Mouse (Mus musculus) forebrain, embryonic 13.5 days (tissue): ENCODE data around the gene Gm2832. TPM values are rescaled to one million over a fixed set of nuclear protein-coding genes. Genes with fewer than 3 reads are reported as not detected.
"Not testable (repeated sequence)": the region's sequence is repeated elsewhere in the genome, so short reads cannot be mapped to it uniquely, and the experiment has no call there.

Source experiments
- ATAC-seq: fragments of 200-750 bp; cut with Nextera tagmentation; 2 replicates; pipeline ENCODE4 v1.8.0; 2017
- H3K27ac ChIP-seq: fragments of 300-500 bp; sonication (generic); 2 replicates; pipeline ENCODE4 v1.5.1; 2015; ENCODE audit warnings: inconsistent platforms, mild to moderate bottlenecking, moderate library complexity
- H3K27me3 ChIP-seq: fragments of 300-500 bp; sonication (generic); 2 replicates; pipeline ENCODE4 v1.6.1; 2015; ENCODE audit warnings: mild to moderate bottlenecking, inconsistent platforms
- H3K36me3 ChIP-seq: fragments of 300-500 bp; sonication (generic); 2 replicates; pipeline ENCODE4 v1.6.1; 2015; ENCODE audit warnings: mild to moderate bottlenecking, inconsistent platforms; ENCODE audit not compliant: poor library complexity, severe bottlenecking
- H3K4me1 ChIP-seq: fragments of 300-500 bp; sonication (generic); 2 replicates; pipeline ENCODE4 v1.6.1; 2015; ENCODE audit warnings: inconsistent platforms
- H3K4me2 ChIP-seq: fragments of 300-500 bp; sonication (generic); 2 replicates; pipeline ENCODE4 v1.6.1; 2015; ENCODE audit warnings: inconsistent platforms, mild to moderate bottlenecking, moderate library complexity
- H3K4me3 ChIP-seq: fragments of 300-500 bp; sonication (generic); 2 replicates; pipeline ENCODE4 v1.5.1; 2015; ENCODE audit warnings: mild to moderate bottlenecking, inconsistent platforms
- H3K9ac ChIP-seq: fragments of 300-500 bp; sonication (generic); 2 replicates; pipeline ENCODE4 v1.6.1; 2015; ENCODE audit warnings: mild to moderate bottlenecking, inconsistent platforms
- H3K9me3 ChIP-seq: fragments of 300-500 bp; sonication (generic); replicated peaks from 2 replicates; pipeline ENCODE4 v1.6.1; 2016; ENCODE audit warnings: inconsistent platforms
- WGBS: fragments of 180-500 bp; shearing (Covaris S2); methylation state at CpG from one replicate; pipeline ENCODE4 v1.1.7; 2015; 5-methylcytosine and 5-hydroxymethylcytosine counted together
- polyA plus RNA-seq: library from polyadenylated mRNA; unstranded; fragments of >200 nt; fragmentation: Nextera tagmentation; extraction: Ambion mirVana; gene quantifications from 2 replicates; pipeline ENCODE4 v1.2.1, GENCODE M21; 2015

Gm2832 gene
- not detected in 2 replicates for polyA plus RNA-seq

DNA sequence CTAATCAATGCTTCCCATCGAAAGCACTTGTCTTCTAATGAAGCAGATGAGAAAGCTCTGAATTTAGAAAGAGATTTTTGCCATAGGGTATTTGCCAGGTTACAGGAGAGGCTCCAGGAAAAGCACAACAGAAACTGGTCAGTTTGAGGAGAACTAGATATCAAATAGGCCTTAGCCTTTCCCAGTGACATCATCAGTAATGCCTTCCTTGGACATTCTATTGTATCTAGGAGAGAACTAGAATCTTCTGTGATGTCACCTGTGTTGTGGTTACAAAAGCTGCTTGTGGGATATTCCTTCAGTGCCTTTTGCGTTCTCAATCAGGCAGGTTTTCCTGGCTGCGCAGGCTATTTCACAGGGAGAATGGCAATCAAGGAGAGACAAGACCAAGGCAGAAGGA is at the start of gene Gm2832:
Gm2832 (plus strand) TSS at position 301 of the 400 bp plus-strand sequence.
- not testable (repeated sequence) for ATAC-seq, H3K9me3 ChIP-seq, H3K9ac ChIP-seq, H3K4me2 ChIP-seq, H3K4me3 ChIP-seq, H3K27me3 ChIP-seq, H3K4me1 ChIP-seq, H3K36me3 ChIP-seq, H3K27ac ChIP-seq
- 95% methylated on average over 2 of the region's 3 CpGs for WGBS

DNA sequence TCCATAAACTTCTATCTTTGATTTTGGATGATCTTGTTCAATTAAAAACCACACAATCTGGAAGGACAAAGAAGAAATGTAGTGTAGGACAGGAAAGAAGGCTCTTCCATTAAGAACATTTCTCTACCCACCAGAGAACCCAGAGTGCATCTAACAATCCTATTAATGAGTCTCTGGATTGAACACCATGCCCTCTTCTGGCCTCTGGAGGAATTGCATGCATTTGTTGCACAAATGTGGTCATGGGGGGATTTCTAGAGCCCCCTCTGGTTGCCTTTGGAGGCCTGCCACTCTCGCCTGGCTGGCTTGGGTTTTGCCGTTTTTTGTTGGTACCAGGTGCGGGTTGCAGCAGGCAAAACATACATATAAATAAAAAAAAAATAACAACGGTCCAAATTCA is 15.3 kb upstream of the Gm2832 start:
- 39% methylated on average over 4 of the region's 4 CpGs for WGBS
- not testable (repeated sequence) for H3K27me3 ChIP-seq, H3K9me3 ChIP-seq, H3K27ac ChIP-seq, ATAC-seq, H3K4me3 ChIP-seq, H3K9ac ChIP-seq, H3K4me1 ChIP-seq, H3K36me3 ChIP-seq, H3K4me2 ChIP-seq

DNA sequence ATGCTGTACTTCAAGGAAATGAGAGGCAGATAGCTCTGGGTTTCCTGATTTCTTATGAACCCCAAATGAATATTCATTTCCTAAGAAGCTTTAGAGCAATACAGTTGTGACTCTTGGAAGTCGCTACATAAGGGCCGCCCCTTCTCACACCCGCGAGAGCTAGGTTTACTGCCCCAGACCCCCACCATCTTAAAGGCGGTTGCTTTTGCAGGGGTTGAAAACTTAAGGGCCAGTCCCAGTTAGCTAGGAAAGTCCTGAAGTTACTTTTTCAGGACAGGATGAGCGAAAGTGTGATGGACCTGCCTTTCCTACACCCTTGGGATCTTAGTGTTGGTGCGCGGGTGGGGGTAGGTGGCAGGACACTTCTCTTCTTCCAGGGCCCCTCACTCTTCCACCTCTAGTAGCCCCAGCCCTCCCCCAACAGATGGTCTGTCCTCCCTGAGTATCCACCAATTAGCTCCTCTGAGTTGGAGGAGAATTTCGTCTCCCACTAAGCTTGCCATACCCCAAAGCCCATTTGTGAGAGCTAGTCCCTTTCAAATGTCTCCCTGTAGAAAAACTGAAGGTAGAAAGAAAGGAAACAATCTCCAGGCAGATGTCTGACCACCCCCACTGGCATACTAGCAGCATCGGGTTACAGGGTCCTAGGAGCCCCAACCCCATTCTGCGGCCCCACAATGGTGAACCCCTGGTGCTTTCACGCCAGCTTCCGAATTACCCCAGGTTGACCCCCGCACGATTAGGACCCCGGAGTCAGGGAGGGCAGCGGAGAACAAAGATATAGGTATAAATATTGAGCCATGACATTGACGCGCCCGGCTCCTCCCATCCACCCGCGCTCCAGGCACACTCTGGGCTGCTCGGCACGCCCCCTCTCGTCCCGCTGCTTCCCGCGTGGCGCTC is 14.5 kb upstream of the Gm2832 start:
- not testable (repeated sequence) for H3K9ac ChIP-seq, H3K27me3 ChIP-seq, H3K27ac ChIP-seq, H3K36me3 ChIP-seq, H3K9me3 ChIP-seq, H3K4me1 ChIP-seq
- H3K4me3 ChIP-seq: peak overlapping the region; percentile 27
- H3K4me2 ChIP-seq: peak overlapping the region; percentile 54
- WGBS: 6% methylated on average over 28 of the region's 29 CpGs
- ATAC-seq: peak; percentile 89

DNA sequence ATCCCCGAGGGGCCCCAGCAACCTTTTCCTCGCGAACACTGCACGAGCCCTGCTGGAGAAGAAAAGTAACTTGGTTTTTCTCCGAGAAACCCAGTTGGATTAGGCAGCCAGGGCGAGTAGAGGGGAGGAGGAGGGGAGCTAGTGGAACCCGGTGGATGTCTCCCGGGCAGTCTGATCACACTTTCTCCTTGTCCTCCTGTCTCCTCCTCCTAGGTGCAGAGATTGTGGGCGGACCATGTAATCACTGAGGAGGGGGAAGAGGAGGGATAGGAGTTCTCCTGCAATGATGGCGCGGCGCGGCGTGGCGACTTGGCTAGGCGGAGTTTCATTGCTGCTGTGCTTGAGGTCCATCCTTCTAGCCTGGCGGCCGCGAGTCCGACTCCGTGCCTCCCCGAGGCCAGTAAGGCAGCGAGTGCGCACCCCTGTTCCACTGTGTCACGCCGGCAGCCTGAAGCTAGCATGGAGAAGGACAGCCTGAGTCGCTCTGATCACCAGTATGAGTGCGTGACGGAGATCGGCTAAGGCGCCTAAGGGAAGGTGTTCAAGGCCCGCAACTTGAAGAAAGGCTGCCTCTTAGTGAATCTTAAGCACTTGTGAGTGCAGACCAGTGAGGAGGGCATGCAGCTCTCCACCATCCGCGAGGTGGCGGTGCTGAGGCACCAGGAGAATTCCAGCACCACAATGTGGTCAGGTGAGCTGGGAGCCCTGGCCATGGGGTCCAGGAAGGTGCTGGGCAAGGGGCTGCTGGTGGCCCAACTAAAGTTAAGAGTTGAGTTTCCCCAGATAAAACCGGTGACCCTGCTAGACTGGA is 13.6 kb upstream of the Gm2832 start:
- H3K4me2 ChIP-seq: peak overlapping the region; percentile 56
- H3K4me3 ChIP-seq: peak overlapping the region; percentile 34
- not testable (repeated sequence) for H3K9me3 ChIP-seq, H3K27me3 ChIP-seq, H3K36me3 ChIP-seq, H3K9ac ChIP-seq, H3K27ac ChIP-seq, H3K4me1 ChIP-seq
- under 1% methylated on average over 24 of the region's 36 CpGs for WGBS
- ATAC-seq: peak; percentile 89

DNA sequence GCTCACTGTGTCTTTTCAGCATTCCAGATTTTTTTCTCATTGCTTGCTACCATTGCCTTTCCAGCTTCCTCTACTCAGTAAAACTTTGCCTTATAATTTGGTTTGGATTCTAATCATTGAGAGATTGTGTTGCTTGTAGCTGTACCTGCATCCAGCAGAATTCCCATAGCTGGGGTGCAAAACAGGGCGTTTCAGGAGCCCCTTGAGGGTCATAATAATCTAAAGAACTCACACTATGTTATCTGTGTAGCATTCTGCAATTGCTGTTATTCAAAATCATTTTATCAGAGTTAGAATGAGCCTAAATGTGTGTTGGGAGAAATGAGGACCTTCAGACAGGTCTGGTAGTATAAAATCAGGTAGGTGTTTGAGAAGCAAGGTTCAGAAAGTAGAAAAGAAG is 7.4 kb downstream of the Gm2832 start:
- not testable (repeated sequence) for H3K27me3 ChIP-seq, H3K4me3 ChIP-seq, H3K27ac ChIP-seq, H3K36me3 ChIP-seq, H3K9me3 ChIP-seq, H3K9ac ChIP-seq, H3K4me2 ChIP-seq, H3K4me1 ChIP-seq, ATAC-seq
- WGBS: 38% methylated on average over 1 of the region's 1 CpGs

Other genes with a start within 250 kb of the Gm2832 start
- 0.21 and 0.44 TPM in 2 replicates for gene Dydc2, start 209.6 kb upstream of the Gm2832 start, polyA plus RNA-seq
- 0.28 TPM in 1 of 2 replicates, not detected in the other for gene Dydc1, start 205.9 kb upstream of the Gm2832 start, polyA plus RNA-seq
- not detected in 2 replicates for gene Mat1a, start 173.8 kb upstream of the Gm2832 start, polyA plus RNA-seq
- gene Sftpa1, start 147.0 kb upstream of the Gm2832 start, polyA plus RNA-seq: not detected in 2 replicates
- gene Mbl1, start 127.3 kb upstream of the Gm2832 start, polyA plus RNA-seq: not detected in 2 replicates
- not detected in 2 replicates for gene Sftpd, start 93.7 kb upstream of the Gm2832 start, polyA plus RNA-seq
- not detected in 2 replicates for gene Gm5798, start 69.8 kb downstream of the Gm2832 start, polyA plus RNA-seq
- gene Gm7945, start 107.6 kb downstream of the Gm2832 start, polyA plus RNA-seq: not detected in 2 replicates
- gene Gm6482, start 129.5 kb downstream of the Gm2832 start, polyA plus RNA-seq: not detected in 2 replicates
- not detected in 2 replicates for gene Gm7954, start 174.7 kb downstream of the Gm2832 start, polyA plus RNA-seq
- gene Gm3486, start 210.7 kb downstream of the Gm2832 start, polyA plus RNA-seq: not detected in 2 replicates